Mouse (Mus musculus) intestine, embryonic 14.5 days (tissue): ENCODE data around the gene Irak1bp1. TPM values are rescaled to one million over a fixed set of nuclear protein-coding genes. Genes with fewer than 3 reads are reported as not detected.

Experiments used
- ATAC-seq: fragments of 200-750 bp; cut with Nextera tagmentation; replicated peaks from 2 replicates; pipeline ENCODE4 v1.8.0; 2017; ENCODE audit warnings: low read depth, moderate number of reproducible peaks, moderate TSS enrichment, moderate library complexity; ENCODE audit not compliant: low FRiP score, low TSS enrichment
- DNase-seq: peaks from one replicate; pipeline ENCODE4 v3.0.0-alpha.2; 2018; ENCODE audit warnings: low spot score
- H3K27ac ChIP-seq: fragments of 300-500 bp; sonication (generic); 2 replicates; pipeline ENCODE4 v1.5.1; 2014; ENCODE audit warnings: low read depth, mild to moderate bottlenecking, control low read depth
- H3K27me3 ChIP-seq: fragments of 300-500 bp; sonication (generic); replicated peaks from 2 replicates; pipeline ENCODE4 v1.6.1; 2014; ENCODE audit warnings: low read length, control low read depth; ENCODE audit not compliant: control insufficient read depth, insufficient read depth
- H3K36me3 ChIP-seq: fragments of 300-500 bp; sonication (generic); 2 replicates; pipeline ENCODE4 v1.6.1; 2014; ENCODE audit warnings: low read length, control low read depth; ENCODE audit not compliant: control insufficient read depth, insufficient read depth
- H3K4me1 ChIP-seq: fragments of 300-500 bp; sonication (generic); replicated peaks from 2 replicates; pipeline ENCODE4 v1.6.1; 2014; ENCODE audit warnings: low read length, control low read depth, mixed read lengths; ENCODE audit not compliant: control insufficient read depth, insufficient read depth
- H3K4me2 ChIP-seq: fragments of 300-500 bp; sonication (generic); 2 replicates; pipeline ENCODE4 v1.6.1; 2014; ENCODE audit warnings: low read length
- H3K4me3 ChIP-seq: fragments of 300-500 bp; sonication (generic); 2 replicates; pipeline ENCODE4 v1.5.1; 2014; ENCODE audit warnings: low read depth, low read length, control low read depth, mixed read lengths
- H3K9ac ChIP-seq: fragments of 300-500 bp; sonication (generic); 2 replicates; pipeline ENCODE4 v1.6.1; 2014; ENCODE audit warnings: mild to moderate bottlenecking, low read length
- H3K9me3 ChIP-seq: fragments of 300-500 bp; sonication (generic); 2 replicates; pipeline ENCODE4 v1.6.1; 2016; ENCODE audit warnings: low read length, control low read depth; ENCODE audit not compliant: control insufficient read depth
- WGBS: fragments of 180-500 bp; shearing (Covaris S2); extraction: QIAGEN DNeasy Blood & Tissue Kit; methylation state at CpG from one replicate; pipeline ENCODE4 v1.1.7; 2014; 5-methylcytosine and 5-hydroxymethylcytosine counted together
- polyA plus RNA-seq: library from polyadenylated mRNA; unstranded; fragments of >200 nt; fragmentation: Nextera tagmentation; extraction: Ambion mirVana; gene quantifications from 2 replicates; pipeline ENCODE4 v1.2.1, GENCODE M21; 2014

The Irak1bp1 gene
- polyA plus RNA-seq, 1 experiment from 2014 or later, result 14.7 TPM

DNA sequence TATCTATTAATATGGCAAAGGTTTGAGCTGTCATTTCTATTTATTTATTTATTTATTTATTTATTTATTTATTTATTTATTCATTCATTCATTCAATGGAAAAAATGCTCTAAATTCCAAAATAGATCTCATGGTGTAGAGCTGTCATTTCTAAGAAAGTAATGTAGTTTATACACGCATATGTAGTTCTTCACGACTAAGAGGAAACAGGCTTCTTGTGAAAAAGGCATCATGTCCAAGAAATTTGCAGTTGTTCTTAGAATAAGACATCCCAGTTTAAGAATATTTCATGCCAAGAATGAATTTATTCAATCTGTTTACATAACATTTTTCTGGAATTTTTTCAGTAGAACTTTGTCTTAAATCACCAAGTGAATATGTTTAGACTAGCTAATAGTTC lies 31.5 kb downstream of the Irak1bp1 start:
- Histone ChIP-seq H3K4me1 (no peaks in the 10 kb centered on the region), H3K4me3 (no peak overlapping the region), H3K4me2 (no peak overlapping the region), H3K9me3 (no peaks in the 10 kb centered on the region), H3K27ac (no peak overlapping the region), H3K36me3 (no peaks in the 10 kb centered on the region), H3K9ac (no peak overlapping the region), H3K27me3 (no peaks in the 10 kb centered on the region)
- WGBS, result 82% methylated on average over 2 of the region's 2 CpGs
- DNase-seq (no peak), ATAC-seq (no peak)

DNA sequence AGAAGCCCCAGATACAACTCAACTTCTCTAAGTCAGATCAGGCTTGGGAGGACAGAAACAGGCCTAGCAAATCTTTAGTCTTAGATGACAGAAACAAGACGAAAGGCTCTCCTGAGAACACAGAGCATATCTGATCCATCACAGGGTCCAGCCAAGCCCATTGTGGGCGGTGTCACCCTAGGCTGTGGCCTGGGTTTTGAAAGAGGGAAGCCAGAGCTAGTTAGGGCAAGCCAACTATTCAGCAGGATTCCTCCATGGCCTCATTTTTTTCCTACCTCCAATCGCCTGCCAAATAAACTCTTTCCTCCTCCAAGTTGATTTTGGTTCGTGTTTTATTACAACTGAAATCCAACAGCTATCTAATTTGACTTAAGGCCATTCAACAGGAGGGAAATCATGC lies 32.0 kb downstream of the Irak1bp1 start:
- Histone ChIP-seq H3K27ac (no peak overlapping the region), H3K36me3 (no peaks in the 10 kb centered on the region), H3K4me3 (no peak overlapping the region), H3K9ac (no peak overlapping the region), H3K4me1 (no peaks in the 10 kb centered on the region), H3K4me2 (no peak overlapping the region), H3K27me3 (no peaks in the 10 kb centered on the region), H3K9me3 (no peaks in the 10 kb centered on the region)
- ATAC-seq (no peak), DNase-seq (no peak)
- WGBS, result 86% methylated on average over 4 of the region's 4 CpGs

DNA sequence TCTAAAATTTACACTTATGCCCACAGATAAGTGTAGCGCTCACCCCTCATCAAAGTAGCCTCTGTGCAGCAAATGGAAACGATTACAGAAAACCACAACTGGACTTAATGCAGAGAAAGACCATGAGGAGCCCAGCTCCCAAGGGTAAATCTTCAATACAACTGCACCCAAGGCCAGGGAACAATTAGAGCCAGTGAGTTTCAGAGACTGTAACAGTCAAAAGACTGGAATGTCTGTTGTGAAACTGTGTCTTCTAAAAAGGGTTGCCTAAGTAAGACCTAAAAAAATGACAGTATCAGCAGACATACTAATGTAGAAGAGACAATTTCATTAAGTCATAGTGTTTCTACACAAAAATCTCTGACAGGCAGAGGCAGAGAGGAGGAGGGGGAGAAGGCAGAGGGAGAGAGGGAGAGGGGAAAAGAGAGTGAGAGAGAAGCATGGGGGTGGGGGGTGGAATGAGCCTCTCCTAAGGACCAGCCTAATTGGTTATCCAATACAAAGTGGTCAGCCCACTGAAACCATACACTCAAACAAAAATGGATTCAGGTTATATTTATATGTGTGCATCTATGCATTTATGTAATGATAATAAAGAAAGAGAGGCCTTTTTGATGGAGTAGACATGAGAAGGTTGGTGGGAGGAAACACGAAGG lies 32.6 kb downstream of the Irak1bp1 start:
- Histone ChIP-seq H3K27me3 (no peaks in the 10 kb centered on the region), H3K9me3 (no peaks in the 10 kb centered on the region), H3K27ac (no peak overlapping the region), H3K36me3 (0 out of 2 replicates have a peak, but pooled peaks cover under 1% of the 10 kb centered on the region), H3K9ac (no peak overlapping the region), H3K4me1 (no peaks in the 10 kb centered on the region), H3K4me3 (no peak overlapping the region), H3K4me2 (no peak overlapping the region)
- 91% methylated on average over 3 of the region's 3 CpGs for WGBS
- no peak for DNase-seq
- ATAC-seq, result no peak

DNA sequence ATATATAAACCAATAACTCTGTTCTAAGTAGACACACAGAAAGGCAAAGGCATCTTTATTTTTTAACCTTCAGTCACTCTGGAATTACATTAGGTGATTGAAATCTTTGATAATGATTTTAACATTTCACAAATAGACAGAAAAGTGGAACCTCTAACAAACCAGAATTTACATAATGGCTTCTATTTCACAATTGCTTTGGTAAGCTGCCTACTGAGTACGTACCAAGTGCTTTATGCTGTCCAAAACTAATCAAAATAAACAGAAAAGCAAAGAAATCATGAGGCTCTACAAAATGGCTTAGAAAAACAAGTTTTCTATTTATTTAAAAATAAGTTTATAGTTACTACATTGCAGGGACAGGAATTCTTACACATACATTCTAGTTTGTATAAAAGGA lies 36.8 kb downstream of the Irak1bp1 start:
- DNase-seq, result no peak
- Histone ChIP-seq H3K4me1 (no peaks in the 10 kb centered on the region), H3K9me3 (no peaks in the 10 kb centered on the region), H3K4me2 (no peak overlapping the region), H3K36me3 (peaks cover 24% of the 10 kb centered on the region), H3K4me3 (no peak overlapping the region), H3K27me3 (no peaks in the 10 kb centered on the region), H3K27ac (no peak overlapping the region), H3K9ac (no peak overlapping the region)
- no peak for ATAC-seq
- WGBS, result 88% methylated on average over 1 of the region's 1 CpGs

DNA sequence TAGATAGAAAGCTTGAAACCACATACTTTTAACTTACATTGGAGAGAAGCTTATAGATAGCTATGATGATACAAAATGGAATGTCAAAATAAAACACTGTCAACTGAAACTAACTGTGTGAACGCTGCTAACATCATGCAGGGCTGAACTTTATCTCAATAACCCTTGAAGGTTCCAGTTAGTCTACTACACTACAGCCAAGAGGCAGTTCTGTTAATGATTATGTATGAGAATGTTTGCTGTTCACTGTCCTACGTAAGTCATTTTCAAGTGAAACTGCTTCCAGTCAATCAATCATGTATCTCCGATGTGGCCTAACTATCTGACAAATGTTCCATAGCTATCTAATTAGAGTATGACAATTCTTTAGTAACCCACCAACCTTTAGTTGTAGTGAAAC lies 38.4 kb downstream of the Irak1bp1 start:
- no peak for DNase-seq
- 81% methylated on average over 3 of the region's 3 CpGs for WGBS
- Histone ChIP-seq H3K4me3 (no peak overlapping the region), H3K27ac (no peak overlapping the region), H3K9me3 (no peaks in the 10 kb centered on the region), H3K4me1 (no peaks in the 10 kb centered on the region), H3K9ac (no peak overlapping the region), H3K27me3 (no peaks in the 10 kb centered on the region), H3K36me3 (peaks cover 34% of the 10 kb centered on the region), H3K4me2 (no peak overlapping the region)
- ATAC-seq, result no peak

DNA sequence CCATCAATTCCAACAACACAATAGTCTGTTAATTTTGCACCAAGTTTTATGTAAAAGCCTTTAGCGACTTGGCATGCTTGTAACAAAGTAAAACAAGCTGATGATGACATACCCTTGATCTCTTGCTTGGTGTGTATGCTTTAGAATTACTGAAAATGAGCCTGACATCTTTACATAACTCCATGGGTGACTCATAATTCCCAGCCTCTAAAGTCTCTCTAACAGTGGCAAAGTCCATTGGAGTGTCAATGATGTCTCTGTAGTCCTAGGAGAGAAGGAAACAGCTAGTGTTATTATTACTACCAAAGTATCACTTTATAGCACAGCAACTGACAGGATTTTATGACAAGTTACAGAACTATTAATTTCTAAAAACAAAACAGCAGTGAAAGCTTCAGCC lies 47.7 kb downstream of the Irak1bp1 start:
- ATAC-seq, result no peak
- H3K36me3 ChIP-seq, result peaks cover 84% of the 10 kb centered on the region
- H3K9ac ChIP-seq, result no peak overlapping the region
- H3K9me3 ChIP-seq, result no peaks in the 10 kb centered on the region
- no peak overlapping the region for H3K27ac ChIP-seq
- H3K4me3 ChIP-seq, result no peak overlapping the region
- no peaks in the 10 kb centered on the region for H3K27me3 ChIP-seq
- no peaks in the 10 kb centered on the region for H3K4me1 ChIP-seq
- no peak for DNase-seq
- 82% methylated on average over 1 of the region's 1 CpGs for WGBS
- H3K4me2 ChIP-seq, result no peak overlapping the region

DNA sequence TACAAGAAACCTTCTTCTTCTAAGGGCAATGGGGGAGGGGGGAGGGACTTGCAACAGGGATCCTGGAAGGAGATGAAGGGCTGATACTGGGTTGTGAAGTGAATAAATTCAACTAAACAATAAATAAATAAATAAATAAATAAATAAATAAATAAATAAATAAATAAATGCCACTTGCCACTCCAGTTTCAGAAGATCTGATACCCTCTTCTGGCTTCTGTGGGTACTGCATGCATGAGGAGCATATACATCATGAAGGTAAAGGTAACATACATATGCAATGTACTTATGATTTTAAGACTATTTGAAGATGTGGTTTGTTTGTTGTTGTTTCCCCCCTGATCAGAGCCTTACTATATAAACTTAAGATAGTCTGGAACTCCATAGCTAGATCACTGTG lies 54.8 kb downstream of the Irak1bp1 start:
- Histone ChIP-seq H3K27ac (no peak overlapping the region), H3K36me3 (peaks cover 81% of the 10 kb centered on the region), H3K9ac (no peak overlapping the region), H3K4me1 (no peaks in the 10 kb centered on the region), H3K4me3 (no peak overlapping the region), H3K27me3 (no peaks in the 10 kb centered on the region), H3K9me3 (no peaks in the 10 kb centered on the region), H3K4me2 (no peak overlapping the region)
- no peak for ATAC-seq
- DNase-seq, result no peak

DNA sequence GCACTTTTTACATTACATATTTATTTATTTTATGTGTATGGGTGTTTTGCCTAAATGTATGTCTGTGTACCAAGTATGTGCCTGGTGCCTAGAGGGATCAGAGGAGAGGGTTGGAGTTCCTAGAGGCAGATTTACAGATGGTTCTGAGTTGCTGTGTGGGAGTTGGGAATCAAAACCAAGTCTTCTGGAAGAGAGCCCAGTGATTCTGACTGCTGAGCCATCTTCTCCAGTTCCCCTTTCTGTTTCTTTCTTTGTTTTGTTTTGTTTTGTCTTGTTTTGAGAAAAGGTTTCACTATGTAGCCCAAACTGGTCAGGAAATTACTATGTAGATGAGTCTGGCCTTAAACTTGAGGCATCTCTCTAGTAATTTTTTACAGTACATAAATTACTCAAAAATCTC lies 59.3 kb downstream of the Irak1bp1 start:
- H3K27me3 ChIP-seq, result no peaks in the 10 kb centered on the region
- DNase-seq (no peak), ATAC-seq (no peak)
- H3K36me3 ChIP-seq, result peaks cover 69% of the 10 kb centered on the region
- H3K4me1 ChIP-seq, result no peaks in the 10 kb centered on the region
- H3K9ac ChIP-seq, result no peak overlapping the region
- no peak overlapping the region for H3K4me3 ChIP-seq
- H3K27ac ChIP-seq, result no peak overlapping the region
- H3K9me3 ChIP-seq, result no peaks in the 10 kb centered on the region
- no peak overlapping the region for H3K4me2 ChIP-seq
